Mouse (Mus musculus): ENCODE measurements around the gene Ppp1r9a.

DNA sequence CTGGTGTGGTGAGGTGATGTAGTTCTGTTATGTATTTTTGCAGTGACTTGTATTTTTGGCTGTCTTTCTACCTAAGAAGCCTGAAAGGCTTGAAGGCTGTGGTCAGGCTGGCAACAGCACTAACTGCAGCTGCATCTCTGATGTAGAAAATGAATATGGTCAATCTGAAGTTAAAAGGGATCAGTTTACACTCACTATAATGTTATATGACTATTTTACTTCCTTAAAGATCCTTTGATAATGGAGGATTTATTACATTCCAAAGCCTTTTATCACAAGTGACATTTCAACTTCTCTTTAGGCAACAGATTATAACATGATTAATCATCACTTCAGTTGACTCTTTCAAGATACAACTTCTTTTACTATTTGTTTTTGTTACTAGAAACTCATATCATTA lies 179.4 kb downstream of the Ppp1r9a start:
- TF ChIP-seq POLR2A (IDR thresholded peaks at IDR 0.05; ENCODE audit: insufficient read depth, low read depth, low read length) (no peak), CTCF (IDR thresholded peaks at IDR 0.05) (no peak), EP300 (IDR thresholded peaks at IDR 0.05; ENCODE audit: insufficient read depth, low read depth, low read length) (no peak)
